Mouse (Mus musculus) layer of hippocampus, adult 2 months (tissue): ENCODE results near the gene Slc23a4. TPM values are rescaled to one million over a fixed set of nuclear protein-coding genes. Genes with fewer than 3 reads are reported as not detected.
A peak's percentile ranks its signal among the peaks of the same experiment; 100 is the strongest.

Source experiments
- DNase-seq, 2 experiments: peaks; one replicate each; pipeline ENCODE4 v3.0.0; 2022; ENCODE audit warnings: low spot score in 2 of 2
- H3K27ac ChIP-seq: fragments of 200-600 bp; 2 replicates; pipeline ENCODE4 v1.8.1; 2022
- H3K4me3 ChIP-seq: fragments of 200-600 bp; 2 replicates; pipeline ENCODE4 v1.8.1; 2022; ENCODE audit warnings: mild to moderate bottlenecking
- CTCF ChIP-seq: fragments of 200-600 bp; conservative IDR thresholded peaks from 2 replicates; pipeline ENCODE4 v1.8.1; 2022; ENCODE audit warnings: antibody characterized with exemption, mild to moderate bottlenecking, moderate library complexity
- total RNA-seq, 2 experiments: library from RNA; stranded (reverse); gene quantifications; 2 replicates each; pipeline ENCODE4 v1.2.3; 2021

The Slc23a4 gene
- total RNA-seq, 2 experiments from 2014 or later, result 0.88 to 1.2 TPM

DNA sequence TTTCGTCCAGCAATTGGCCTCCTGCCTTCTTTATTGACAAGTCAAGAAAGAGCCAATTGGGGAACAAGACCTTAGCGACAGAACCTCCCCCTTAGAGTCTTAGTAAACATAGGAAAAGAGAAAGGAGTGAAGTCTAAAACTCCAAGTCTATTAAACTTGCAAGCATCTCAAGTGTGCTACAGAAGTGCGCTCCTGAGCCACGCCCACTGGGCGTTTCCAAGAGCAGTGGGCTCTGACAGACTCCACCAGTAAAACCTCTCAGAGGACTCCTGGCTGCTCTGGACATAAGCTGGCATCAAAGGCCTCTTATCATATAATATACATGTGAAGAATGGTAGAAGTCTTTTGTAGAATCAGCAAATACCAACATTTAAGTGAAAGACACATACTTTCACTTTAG lies 84.8 kb downstream of the Slc23a4 start:
- TF ChIP-seq CTCF, result no peak
- H3K27ac ChIP-seq, result no peak overlapping the region

DNA sequence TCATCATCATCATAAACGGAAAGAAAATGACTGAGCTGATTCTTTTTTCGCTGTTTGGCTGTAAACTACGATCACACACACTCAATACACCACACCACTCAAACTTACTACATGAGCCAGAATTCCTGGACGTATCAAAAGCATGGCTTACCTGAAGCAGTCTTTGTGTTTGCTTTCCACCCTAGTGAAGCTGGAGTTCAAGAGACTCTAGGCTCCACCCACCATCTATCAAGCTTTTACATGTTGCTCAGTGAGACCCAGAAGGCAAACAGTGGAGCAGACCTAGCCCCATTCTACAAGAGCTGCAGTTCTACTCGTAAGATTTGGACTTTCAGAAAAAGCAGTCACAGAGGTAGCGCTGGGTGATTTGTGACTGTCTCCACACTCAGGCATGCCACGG lies 85.6 kb downstream of the Slc23a4 start:
- DNase-seq, result no peak
- H3K27ac ChIP-seq, result 0 out of 2 replicates have a peak overlapping the region, but pooled peaks have one; percentile 18
- no peak for TF ChIP-seq CTCF
- H3K4me3 ChIP-seq, result no peak overlapping the region

More for the DNA sequence above, 84.8 kb downstream of the Slc23a4 start:
- H3K4me3 ChIP-seq, result no peak overlapping the region
- no peak for DNase-seq

DNA sequence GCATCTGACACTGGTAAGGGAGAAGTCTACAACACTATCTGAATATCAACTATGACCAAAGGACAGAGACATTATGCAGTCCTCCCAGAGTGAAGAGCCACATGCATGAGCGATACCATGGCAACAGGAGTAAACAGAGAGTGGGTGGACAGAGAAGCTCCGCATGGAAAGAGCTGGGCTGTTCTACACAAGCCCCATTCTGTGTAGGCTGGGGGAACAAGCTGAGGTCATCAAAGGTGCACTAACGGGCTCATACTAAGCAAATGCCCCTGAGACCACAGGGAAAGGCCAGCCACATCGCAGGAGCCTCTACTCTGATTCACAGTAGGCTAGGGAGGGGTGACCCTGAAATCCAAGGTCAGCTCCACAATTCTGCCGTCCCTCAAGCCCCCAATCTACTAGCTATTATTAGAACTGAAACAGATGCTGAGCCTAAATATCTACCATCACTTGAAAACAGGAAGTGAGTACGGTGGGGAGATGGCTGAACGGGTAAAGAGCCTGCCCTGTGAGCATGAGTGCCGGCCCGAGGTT lies 86.2 kb downstream of the Slc23a4 start:
- no peak for TF ChIP-seq CTCF
- Histone ChIP-seq H3K4me3 (no peak overlapping the region), H3K27ac (0 out of 2 replicates have a peak overlapping the region, but pooled peaks have one; percentile 10)
- DNase-seq, result no peak

DNA sequence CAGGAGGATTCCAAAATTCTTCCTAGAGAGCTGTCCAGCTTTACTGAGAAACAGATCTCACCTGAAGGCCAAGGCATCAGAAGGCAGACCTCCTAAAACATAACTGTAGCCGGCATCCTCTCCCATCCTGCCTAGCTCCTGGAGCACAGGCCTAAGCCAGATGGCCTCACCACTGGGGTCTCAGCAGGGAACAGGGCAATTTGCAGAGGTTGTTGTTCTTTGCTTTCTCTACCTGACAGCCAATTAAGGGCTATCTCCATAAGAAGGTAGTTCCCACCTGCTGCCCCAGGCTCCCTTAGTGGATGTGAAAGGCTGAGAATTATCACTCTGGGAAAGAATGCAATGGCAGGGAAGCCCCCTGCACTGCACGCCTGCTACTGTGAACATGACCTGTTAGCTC lies 87.2 kb downstream of the Slc23a4 start:
- H3K27ac ChIP-seq, result no peak overlapping the region

DNA sequence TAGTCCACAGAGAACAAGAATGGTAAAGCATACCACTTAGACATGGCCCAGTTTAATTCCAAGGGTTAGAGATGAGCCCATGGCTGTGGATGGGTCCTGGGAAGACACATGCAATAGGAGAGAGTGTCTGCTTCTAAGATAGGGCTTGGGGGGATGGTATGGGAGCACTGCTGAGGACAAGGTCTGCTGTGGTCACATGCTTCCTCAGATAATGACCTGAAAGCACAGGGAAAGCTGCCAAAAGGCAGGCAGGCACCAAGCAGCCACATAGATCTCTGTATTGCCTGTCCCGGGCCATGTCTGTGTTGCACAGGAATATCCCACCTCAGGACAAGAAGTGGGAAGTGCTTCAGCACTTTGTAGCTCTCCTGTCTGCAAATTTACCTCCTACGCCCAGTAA lies 89.1 kb downstream of the Slc23a4 start:
- Histone ChIP-seq H3K4me3 (no peak overlapping the region), H3K27ac (no peak overlapping the region)
- TF ChIP-seq CTCF, result no peak
- no peak for DNase-seq

More for the DNA sequence above, 87.2 kb downstream of the Slc23a4 start:
- TF ChIP-seq CTCF, result no peak
- no peak for DNase-seq
- no peak overlapping the region for H3K4me3 ChIP-seq

DNA sequence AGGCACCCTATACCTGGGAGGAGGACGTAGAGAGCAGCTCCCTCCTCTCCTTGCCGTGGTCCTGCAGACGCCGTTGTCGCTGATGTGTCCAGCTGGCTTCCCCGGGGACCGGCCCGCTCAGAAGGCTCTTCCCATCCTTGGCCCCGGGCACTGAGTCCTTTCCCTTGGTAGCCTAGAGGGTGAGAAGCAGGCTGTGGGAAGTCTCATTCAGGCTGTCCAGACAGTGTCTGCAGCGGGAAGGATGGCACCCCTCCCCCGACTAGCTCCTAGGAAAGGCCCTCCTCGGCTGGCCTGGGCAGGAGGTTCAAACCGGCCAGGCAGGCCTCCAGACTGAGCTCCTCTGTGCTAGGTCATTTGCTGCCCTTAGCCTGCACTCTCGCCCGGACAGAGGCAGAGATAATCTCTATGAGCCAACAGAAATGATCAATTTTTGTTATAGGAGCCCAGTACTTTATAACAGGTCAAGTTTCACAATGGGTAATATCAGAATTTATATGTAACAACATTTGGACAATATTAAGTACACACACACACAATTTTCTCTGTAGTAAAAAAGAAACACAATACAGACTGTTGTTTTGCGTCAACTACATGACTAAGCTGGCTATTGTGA lies 91.9 kb downstream of the Slc23a4 start:
- H3K4me3 ChIP-seq, result no peak overlapping the region
- TF ChIP-seq CTCF, result no peak
- H3K27ac ChIP-seq, result peak overlapping the region; percentile 69
- no peak for DNase-seq

DNA sequence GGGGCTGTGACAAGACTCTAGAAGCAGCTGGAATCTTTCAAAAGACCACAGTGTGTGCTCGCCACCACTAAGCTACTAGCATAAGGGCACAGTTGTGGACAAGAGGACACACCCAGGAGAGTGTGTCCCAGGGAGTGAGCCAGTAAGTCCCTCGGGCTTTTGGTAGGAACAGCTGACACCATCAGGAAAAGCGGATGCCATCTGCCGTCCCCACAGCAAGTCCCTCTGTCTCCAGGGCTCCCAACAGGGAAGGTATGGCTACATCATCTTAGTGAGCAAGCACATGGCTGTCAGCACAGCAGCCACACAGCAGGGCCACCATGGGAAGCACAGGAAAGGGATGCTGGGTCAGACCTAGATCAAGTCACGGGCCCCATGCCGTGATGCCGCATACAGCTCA lies 92.6 kb downstream of the Slc23a4 start:
- Histone ChIP-seq H3K27ac (peak overlapping the region; percentile 69), H3K4me3 (no peak overlapping the region)
- no peak for DNase-seq
- TF ChIP-seq CTCF, result no peak

Other genes starting within 250 kb of the Slc23a4 start
- gene Agbl3, start 208.0 kb downstream of the Slc23a4 start, total RNA-seq, result 10 to 100 TPM; 16.2 to 16.9 TPM
- 1 to 10 TPM; 2.3 to 2.9 TPM for gene Tmem140, start 125.3 kb downstream of the Slc23a4 start, total RNA-seq
- 1 to 10 TPM; 5.5 to 5.9 TPM for gene Cyren, start 110.3 kb downstream of the Slc23a4 start, total RNA-seq
- gene Wdr91, start 77.5 kb downstream of the Slc23a4 start, total RNA-seq, result 10 to 100 TPM; 34.9 to 37.9 TPM
- not detected for gene Stra8, start 68.2 kb downstream of the Slc23a4 start, total RNA-seq
- gene Cnot4, start 145.3 kb upstream of the Slc23a4 start, total RNA-seq, result 10 to 100 TPM; 46.5 to 49.0 TPM
- gene Nup205, start 189.0 kb upstream of the Slc23a4 start, total RNA-seq, result 10 to 100 TPM; 27.8 to 32.1 TPM